Mouse (Mus musculus): ENCODE results near the gene 9530068E07Rik. TPM values are rescaled to one million over a fixed set of nuclear protein-coding genes. Genes with fewer than 3 reads are reported as not detected.
"Not testable (repeated sequence)": the region's sequence is repeated elsewhere in the genome, so short reads cannot be mapped to it uniquely, and the experiment has no call there.

The 9530068E07Rik gene
- total RNA-seq (2017): 66.2 and 66.6 TPM in 2 replicates

DNA sequence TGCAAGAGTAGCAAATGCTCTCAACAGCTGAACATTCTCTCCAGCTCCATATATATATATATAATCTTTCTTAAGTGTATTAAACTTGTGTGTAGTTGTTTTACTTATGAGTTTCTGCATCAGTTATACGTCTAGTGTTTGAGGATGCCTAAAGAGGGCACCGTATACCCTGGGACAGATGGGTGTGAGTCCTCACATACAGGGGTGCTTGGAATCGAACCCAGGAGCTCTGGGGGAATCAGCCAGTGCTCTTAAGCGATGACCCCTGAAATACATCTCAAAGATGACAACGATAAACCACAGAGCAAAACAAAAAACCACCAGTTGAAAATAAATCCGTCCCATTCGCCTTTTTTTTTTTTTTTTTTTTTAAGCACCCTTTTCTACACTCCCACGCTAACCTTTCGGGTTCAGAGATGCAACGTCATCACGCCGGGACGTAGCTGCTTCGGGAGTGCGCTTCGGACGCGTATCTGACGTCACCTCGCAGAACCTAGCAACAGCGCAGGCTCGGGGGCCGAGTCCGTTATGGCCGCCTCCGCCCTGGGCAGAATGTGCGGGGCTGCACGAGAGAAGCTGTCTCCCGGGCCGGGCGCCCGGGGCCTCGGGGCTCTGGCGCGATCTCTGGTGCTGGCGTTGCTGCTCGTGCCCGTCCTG, at the start of gene 9530068E07Rik:
Gene 9530068E07Rik, plus strand, starts transcription at position 489 of the 657 bp plus-strand sequence.
- ATAC-seq (replicated peaks in 1 of 2; ENCODE audit: insufficient read depth in 1 of 2, low FRiP score in 2 of 2, low TSS enrichment in 1 of 2, low read depth in 1 of 2, poor library complexity in 2 of 2, severe bottlenecking in 2 of 2): peak; percentile 94 to 98

- ATAC-seq (replicated peaks in 1 of 2; ENCODE audit: insufficient read depth in 1 of 2, low FRiP score in 2 of 2, low TSS enrichment in 1 of 2, low read depth in 1 of 2, poor library complexity in 2 of 2, severe bottlenecking in 2 of 2): peak; percentile 64 to 76; a peak in 3 of 4 replicates
Observed at GRCm38 (mm10) chr11:52346635-52347005, 49.6 kb upstream of the 9530068E07Rik start.

DNA sequence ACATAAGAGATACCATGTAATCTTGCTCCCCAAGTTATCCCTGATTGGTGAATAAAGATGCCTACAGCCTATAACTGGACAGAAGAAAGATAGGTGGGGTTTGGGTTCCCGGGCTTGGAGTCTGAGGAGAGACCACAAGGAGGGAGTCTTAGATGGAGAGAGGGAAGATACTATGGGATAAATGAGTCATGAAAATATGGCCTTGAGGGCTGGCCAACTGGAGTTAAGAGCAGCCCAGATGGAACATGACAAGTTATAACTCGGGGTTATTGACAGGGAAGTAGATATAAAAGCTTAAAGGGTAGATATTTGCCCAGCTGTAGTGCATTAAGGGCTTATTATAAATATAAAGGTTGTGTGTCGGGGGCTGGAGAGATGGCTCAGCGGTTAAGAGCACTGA, 48.1 kb upstream of the 9530068E07Rik start:
- no peak for ATAC-seq (replicated peaks in 1 of 2; ENCODE audit: insufficient read depth in 1 of 2, low FRiP score in 2 of 2, low TSS enrichment in 1 of 2, low read depth in 1 of 2, poor library complexity in 2 of 2, severe bottlenecking in 2 of 2)

- ATAC-seq (replicated peaks in 1 of 2; ENCODE audit: insufficient read depth in 1 of 2, low FRiP score in 2 of 2, low TSS enrichment in 1 of 2, low read depth in 1 of 2, poor library complexity in 2 of 2, severe bottlenecking in 2 of 2): no peak
Observed at GRCm38 (mm10) chr11:52348724-52349123, 47.5 kb upstream of the 9530068E07Rik start.

- ATAC-seq (replicated peaks in 1 of 2; ENCODE audit: insufficient read depth in 1 of 2, low FRiP score in 2 of 2, low TSS enrichment in 1 of 2, low read depth in 1 of 2, poor library complexity in 2 of 2, severe bottlenecking in 2 of 2): peak; percentile 54 to 77; a peak in 3 of 4 replicates
Observed at GRCm38 (mm10) chr11:52350924-52351323, 45.3 kb upstream of the 9530068E07Rik start.

- no peak for ATAC-seq (replicated peaks in 1 of 2; ENCODE audit: insufficient read depth in 1 of 2, low FRiP score in 2 of 2, low TSS enrichment in 1 of 2, low read depth in 1 of 2, poor library complexity in 2 of 2, severe bottlenecking in 2 of 2)
Observed at GRCm38 (mm10) chr11:52352271-52352670, 44.0 kb upstream of the 9530068E07Rik start.

GRCm38 (mm10) chr11:52354644-52355043, 41.6 kb upstream of the 9530068E07Rik start:
- ATAC-seq (replicated peaks in 1 of 2; ENCODE audit: insufficient read depth in 1 of 2, low FRiP score in 2 of 2, low TSS enrichment in 1 of 2, low read depth in 1 of 2, poor library complexity in 2 of 2, severe bottlenecking in 2 of 2): no peak

DNA sequence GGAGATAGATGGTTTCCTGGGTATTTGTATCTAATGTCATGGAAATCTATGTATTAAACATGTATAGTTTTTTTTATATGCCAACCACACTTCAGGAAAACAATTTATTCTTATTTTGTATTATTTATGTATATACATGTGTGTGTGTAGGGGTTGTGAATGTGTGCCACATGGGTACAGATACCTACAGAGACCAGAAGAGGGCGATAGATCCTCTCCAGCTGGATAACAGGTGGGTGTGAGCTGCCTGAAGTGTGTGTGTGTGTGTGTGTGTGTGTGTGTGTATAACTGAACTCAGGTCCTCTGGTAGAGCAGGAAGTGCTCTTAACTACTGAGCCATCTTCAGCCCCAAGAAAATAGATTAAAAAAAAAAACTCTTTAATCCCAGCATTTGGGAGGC, 40.6 kb upstream of the 9530068E07Rik start:
- no peak for ATAC-seq (replicated peaks in 1 of 2; ENCODE audit: insufficient read depth in 1 of 2, low FRiP score in 2 of 2, low TSS enrichment in 1 of 2, low read depth in 1 of 2, poor library complexity in 2 of 2, severe bottlenecking in 2 of 2)

- not testable (repeated sequence) for ATAC-seq (replicated peaks in 1 of 2; ENCODE audit: insufficient read depth in 1 of 2, low FRiP score in 2 of 2, low TSS enrichment in 1 of 2, low read depth in 1 of 2, poor library complexity in 2 of 2, severe bottlenecking in 2 of 2)
Observed at GRCm38 (mm10) chr11:52357091-52357490, 39.1 kb upstream of the 9530068E07Rik start.

DNA sequence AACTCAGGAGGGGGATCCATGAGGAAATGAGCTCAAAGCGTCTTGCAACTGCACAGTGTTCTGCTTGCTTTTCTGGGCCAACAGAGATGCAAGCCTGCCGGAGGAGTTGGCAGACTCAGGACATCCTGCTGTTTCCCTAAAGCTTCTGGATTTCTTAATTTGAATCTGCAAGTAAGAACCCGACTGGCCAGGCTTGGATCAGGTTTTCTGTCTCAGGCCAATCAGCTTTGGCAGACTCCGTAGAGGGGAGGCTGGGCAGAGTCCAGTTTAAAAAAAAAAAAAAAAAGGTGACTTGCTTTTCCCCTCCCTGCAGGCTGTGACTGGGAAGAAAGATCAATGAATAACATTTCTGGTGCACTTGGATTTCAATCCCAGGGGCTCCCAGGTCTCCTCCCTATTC, 37.7 kb upstream of the 9530068E07Rik start:
- ATAC-seq (replicated peaks in 1 of 2; ENCODE audit: insufficient read depth in 1 of 2, low FRiP score in 2 of 2, low TSS enrichment in 1 of 2, low read depth in 1 of 2, poor library complexity in 2 of 2, severe bottlenecking in 2 of 2): no peak

DNA sequence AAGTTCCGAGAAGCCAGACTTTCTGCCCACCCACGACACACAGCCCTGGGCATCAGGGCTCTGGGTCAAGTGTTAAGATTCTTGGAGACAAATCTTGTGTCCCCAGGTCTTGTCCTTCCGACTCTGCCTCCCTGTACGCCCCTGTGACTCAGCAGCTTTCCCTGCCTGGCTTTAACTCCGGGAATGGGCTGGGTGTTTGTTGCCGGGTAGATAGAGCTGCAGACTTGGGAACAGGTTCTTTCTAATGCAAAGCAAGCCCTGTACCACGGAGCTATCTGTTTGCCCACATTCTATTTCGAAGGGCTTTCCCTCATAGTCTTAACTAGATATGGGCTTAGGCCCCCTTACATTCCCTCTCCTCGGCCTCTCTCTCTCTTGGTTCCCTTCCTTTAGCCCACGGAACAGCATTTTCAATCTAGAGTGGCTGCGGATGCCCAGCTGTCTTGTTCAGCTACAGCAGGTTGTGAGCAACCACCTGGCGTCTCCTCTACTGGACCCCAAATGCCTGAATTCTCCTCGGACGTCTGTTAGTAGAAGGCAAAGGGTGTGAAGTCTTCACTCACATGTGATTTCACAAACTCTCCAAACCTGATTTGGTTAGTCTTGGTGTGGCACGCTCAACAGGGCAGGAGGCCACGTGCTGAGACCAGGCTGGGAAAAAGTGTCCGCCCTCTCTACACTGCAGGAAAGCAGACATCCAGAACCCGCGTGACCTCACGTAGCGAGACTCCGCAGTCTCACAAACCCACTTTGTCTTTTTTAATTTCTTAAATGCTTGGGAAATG, 36.4 kb upstream of the 9530068E07Rik start:
- peak; percentile 18 to 27; a peak in 3 of 4 replicates for ATAC-seq (replicated peaks in 1 of 2; ENCODE audit: insufficient read depth in 1 of 2, low FRiP score in 2 of 2, low TSS enrichment in 1 of 2, low read depth in 1 of 2, poor library complexity in 2 of 2, severe bottlenecking in 2 of 2)

- ATAC-seq (replicated peaks in 1 of 2; ENCODE audit: insufficient read depth in 1 of 2, low FRiP score in 2 of 2, low TSS enrichment in 1 of 2, low read depth in 1 of 2, poor library complexity in 2 of 2, severe bottlenecking in 2 of 2): peak; percentile 75 to 80
Observed at GRCm38 (mm10) chr11:52360471-52361277, 35.6 kb upstream of the 9530068E07Rik start, which contains the start of gene Vdac1. Gene Vdac1, plus strand, starts transcription at chr11:52360860.

DNA sequence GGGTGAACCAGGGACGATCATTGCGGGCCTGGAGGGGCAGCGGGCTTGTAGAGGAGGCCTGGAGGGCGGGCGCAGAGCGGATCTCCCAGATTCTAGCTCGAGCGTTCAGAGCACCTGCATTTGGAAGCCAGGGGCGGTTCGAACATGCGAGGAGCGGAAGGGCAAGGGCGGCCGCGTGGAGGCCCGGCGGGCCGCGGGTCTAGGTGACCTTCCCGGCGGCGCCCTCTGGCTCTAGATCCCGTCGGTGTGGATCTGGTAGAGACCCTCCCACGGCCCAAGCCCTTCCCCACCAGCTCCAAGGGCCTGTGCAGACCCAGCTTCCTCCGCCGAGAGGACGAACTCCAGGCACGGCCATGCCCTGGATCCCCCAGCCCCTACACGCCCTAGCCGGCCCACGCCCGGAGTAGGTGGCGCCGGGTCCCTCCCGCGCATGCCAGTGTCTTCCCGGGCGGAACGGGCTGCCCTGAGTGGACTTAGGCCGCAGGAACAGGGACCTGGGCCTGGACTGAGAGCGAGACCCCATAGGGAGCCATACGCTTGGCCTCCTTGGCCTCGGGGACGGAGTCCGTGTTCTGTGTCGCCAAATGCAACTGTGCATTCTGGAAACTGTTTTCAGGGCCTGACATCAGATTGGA, 34.8 kb upstream of the 9530068E07Rik start:
- ATAC-seq (replicated peaks in 1 of 2; ENCODE audit: insufficient read depth in 1 of 2, low FRiP score in 2 of 2, low TSS enrichment in 1 of 2, low read depth in 1 of 2, poor library complexity in 2 of 2, severe bottlenecking in 2 of 2): peak in 1 of 2 experiments; percentile 14; a peak in 2 of 4 replicates

DNA sequence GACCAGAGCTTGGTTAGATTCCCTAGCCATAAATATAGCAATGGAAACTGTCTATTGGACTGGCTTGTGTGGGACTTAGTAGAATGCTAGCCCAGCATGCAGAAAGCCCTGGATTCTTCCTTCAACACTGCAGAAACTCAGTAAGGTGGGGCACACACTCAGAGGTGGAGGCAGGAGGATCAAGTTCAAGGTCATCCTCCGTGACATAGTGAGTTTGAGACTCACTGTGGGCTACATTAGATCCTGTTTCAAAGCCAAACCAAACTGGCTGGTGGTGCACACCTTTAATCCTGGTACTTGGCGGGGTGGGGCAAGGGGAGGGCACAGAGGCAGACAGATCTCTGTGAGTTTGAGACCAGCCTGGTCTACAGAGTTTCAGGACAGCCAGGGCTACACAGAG, 31.9 kb upstream of the 9530068E07Rik start:
- ATAC-seq (replicated peaks in 1 of 2; ENCODE audit: insufficient read depth in 1 of 2, low FRiP score in 2 of 2, low TSS enrichment in 1 of 2, low read depth in 1 of 2, poor library complexity in 2 of 2, severe bottlenecking in 2 of 2): no peak

GRCm38 (mm10) chr11:52365143-52365542, 31.1 kb upstream of the 9530068E07Rik start:
- ATAC-seq (replicated peaks in 1 of 2; ENCODE audit: insufficient read depth in 1 of 2, low FRiP score in 2 of 2, low TSS enrichment in 1 of 2, low read depth in 1 of 2, poor library complexity in 2 of 2, severe bottlenecking in 2 of 2): no peak

- ATAC-seq (replicated peaks in 1 of 2; ENCODE audit: insufficient read depth in 1 of 2, low FRiP score in 2 of 2, low TSS enrichment in 1 of 2, low read depth in 1 of 2, poor library complexity in 2 of 2, severe bottlenecking in 2 of 2): no peak
Observed at GRCm38 (mm10) chr11:52366358-52366757, 29.9 kb upstream of the 9530068E07Rik start.
